Mouse (Mus musculus): ENCODE results near the gene Mbtps2. TPM values are rescaled to one million over a fixed set of nuclear protein-coding genes. Genes with fewer than 3 reads are reported as not detected.
A peak's percentile ranks its signal among the peaks of the same experiment; 100 is the strongest.

The Mbtps2 gene
- polyA plus RNA-seq (2015; fragmentation: Nextera tagmentation; extraction: Ambion mirVana) = 27.5 and 28.2 TPM in 2 replicates

GRCm38 (mm10) chrX:157598186-157598996, at the start of gene Mbtps2:
Gene Mbtps2 (minus strand): TSS chrX:157598715.
- peak within 1 kb of the TSS; percentile 74 for H3K9ac ChIP-seq
- H3K4me3 ChIP-seq = peak within 1 kb of the TSS; percentile 61
- peak within 1 kb of the TSS; percentile 90 for H3K27ac ChIP-seq (replicated peaks)
- H3K36me3 ChIP-seq = no peaks in the 10 kb centered on the region
- H3K9me3 ChIP-seq = no peaks in the 10 kb centered on the region
- H3K4me1 ChIP-seq (replicated peaks) = peaks cover 12% of the 10 kb centered on the region
- H3K27me3 ChIP-seq = no peaks in the 10 kb centered on the region
- peak; percentile 86 for ATAC-seq (ENCODE audit: low FRiP score, low read depth)
- WGBS = 16% methylated on average over 64 of the region's 74 CpGs
- H3K4me2 ChIP-seq = peak within 1 kb of the TSS; percentile 53

DNA sequence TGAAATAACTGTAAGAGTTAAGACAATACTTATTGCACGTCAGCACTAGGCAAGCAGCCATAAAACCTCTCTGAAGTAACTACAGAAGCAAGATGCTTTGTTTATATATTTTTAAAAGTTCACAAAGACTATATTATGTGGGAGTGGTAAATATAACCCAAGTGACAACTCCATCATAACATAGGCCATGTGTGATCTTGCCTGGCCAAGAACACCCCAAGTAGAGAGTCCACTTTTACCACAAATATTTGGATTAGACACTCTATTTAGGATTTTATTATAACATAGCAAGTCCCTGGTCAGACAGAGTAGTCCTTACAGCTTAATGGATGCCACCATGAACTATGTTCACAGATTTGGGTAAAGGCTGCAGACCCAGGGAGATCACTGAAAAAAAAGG, 47.9 kb upstream of the Mbtps2 start:
- H3K4me1 ChIP-seq (replicated peaks) = no peaks in the 10 kb centered on the region
- no peak overlapping the region for H3K27ac ChIP-seq (replicated peaks)
- H3K9ac ChIP-seq = no peak overlapping the region
- no peak for ATAC-seq (ENCODE audit: low FRiP score, low read depth)
- no peak overlapping the region for H3K4me3 ChIP-seq
- 74% methylated on average over 1 of the region's 1 CpGs for WGBS
- no peak overlapping the region for H3K4me2 ChIP-seq
- H3K27me3 ChIP-seq = no peaks in the 10 kb centered on the region
- H3K36me3 ChIP-seq = no peaks in the 10 kb centered on the region
- no peaks in the 10 kb centered on the region for H3K9me3 ChIP-seq

GRCm38 (mm10) chrX:157644700-157645099, 46.2 kb upstream of the Mbtps2 start:
- Histone ChIP-seq H3K4me2 (no peak overlapping the region), H3K9ac (no peak overlapping the region), H3K27ac (replicated peaks) (no peak overlapping the region), H3K9me3 (no peaks in the 10 kb centered on the region), H3K36me3 (no peaks in the 10 kb centered on the region), H3K4me3 (no peak overlapping the region), H3K27me3 (no peaks in the 10 kb centered on the region), H3K4me1 (replicated peaks) (no peaks in the 10 kb centered on the region)
- WGBS = 76% methylated on average over 4 of the region's 4 CpGs
- no peak for ATAC-seq (ENCODE audit: low FRiP score, low read depth)

- Histone ChIP-seq H3K27ac (replicated peaks) (no peak overlapping the region), H3K9me3 (no peaks in the 10 kb centered on the region), H3K36me3 (no peaks in the 10 kb centered on the region), H3K9ac (no peak overlapping the region), H3K27me3 (no peaks in the 10 kb centered on the region), H3K4me1 (replicated peaks) (no peaks in the 10 kb centered on the region), H3K4me2 (no peak overlapping the region), H3K4me3 (no peak overlapping the region)
- 36% methylated on average over 3 of the region's 3 CpGs for WGBS
- no peak for ATAC-seq (ENCODE audit: low FRiP score, low read depth)
These were observed 45.8 kb upstream of the Mbtps2 start for GRCm38 (mm10) chrX:157644300-157644699.

DNA sequence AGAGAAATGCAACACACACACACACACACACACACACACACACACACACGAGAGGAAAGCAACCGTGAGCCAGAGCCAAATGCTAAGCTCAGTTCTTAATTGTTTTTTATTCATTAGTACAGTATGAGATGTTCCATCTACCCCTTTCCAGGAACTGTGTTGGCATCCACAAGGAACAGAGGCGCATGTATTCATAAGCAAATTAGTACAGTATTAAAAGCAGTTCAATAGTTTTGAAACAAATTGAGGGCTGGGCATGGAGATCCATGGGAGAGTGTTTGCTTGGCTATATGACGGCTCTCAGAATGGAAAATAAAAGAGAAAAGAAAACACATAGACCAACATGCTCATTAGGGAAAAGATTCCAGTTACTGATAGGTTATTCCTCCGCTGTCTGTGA, 44.3 kb upstream of the Mbtps2 start:
- H3K27ac ChIP-seq (replicated peaks) = no peak overlapping the region
- H3K9ac ChIP-seq = no peak overlapping the region
- no peak for ATAC-seq (ENCODE audit: low FRiP score, low read depth)
- no peaks in the 10 kb centered on the region for H3K9me3 ChIP-seq
- H3K4me1 ChIP-seq (replicated peaks) = no peaks in the 10 kb centered on the region
- 76% methylated on average over 5 of the region's 5 CpGs for WGBS
- H3K4me3 ChIP-seq = no peak overlapping the region
- H3K4me2 ChIP-seq = no peak overlapping the region
- no peaks in the 10 kb centered on the region for H3K36me3 ChIP-seq
- H3K27me3 ChIP-seq = no peaks in the 10 kb centered on the region

- no peak for ATAC-seq (ENCODE audit: low FRiP score, low read depth)
- Histone ChIP-seq H3K4me1 (replicated peaks) (no peaks in the 10 kb centered on the region), H3K27ac (replicated peaks) (no peak overlapping the region), H3K4me2 (no peak overlapping the region), H3K9ac (no peak overlapping the region), H3K27me3 (no peaks in the 10 kb centered on the region), H3K4me3 (no peak overlapping the region), H3K9me3 (no peaks in the 10 kb centered on the region), H3K36me3 (no peaks in the 10 kb centered on the region)
- 83% methylated on average over 1 of the region's 1 CpGs for WGBS
These were observed 38.7 kb upstream of the Mbtps2 start for GRCm38 (mm10) chrX:157637253-157637652.

- 51% methylated on average over 3 of the region's 3 CpGs for WGBS
- H3K36me3 ChIP-seq = no peaks in the 10 kb centered on the region
- no peaks in the 10 kb centered on the region for H3K4me1 ChIP-seq (replicated peaks)
- no peaks in the 10 kb centered on the region for H3K27me3 ChIP-seq
- no peak overlapping the region for H3K4me3 ChIP-seq
- H3K9me3 ChIP-seq = no peaks in the 10 kb centered on the region
- H3K4me2 ChIP-seq = no peak overlapping the region
- no peak for ATAC-seq (ENCODE audit: low FRiP score, low read depth)
- no peak overlapping the region for H3K9ac ChIP-seq
- H3K27ac ChIP-seq (replicated peaks) = no peak overlapping the region
These were observed 35.3 kb upstream of the Mbtps2 start for GRCm38 (mm10) chrX:157633676-157634414.

DNA sequence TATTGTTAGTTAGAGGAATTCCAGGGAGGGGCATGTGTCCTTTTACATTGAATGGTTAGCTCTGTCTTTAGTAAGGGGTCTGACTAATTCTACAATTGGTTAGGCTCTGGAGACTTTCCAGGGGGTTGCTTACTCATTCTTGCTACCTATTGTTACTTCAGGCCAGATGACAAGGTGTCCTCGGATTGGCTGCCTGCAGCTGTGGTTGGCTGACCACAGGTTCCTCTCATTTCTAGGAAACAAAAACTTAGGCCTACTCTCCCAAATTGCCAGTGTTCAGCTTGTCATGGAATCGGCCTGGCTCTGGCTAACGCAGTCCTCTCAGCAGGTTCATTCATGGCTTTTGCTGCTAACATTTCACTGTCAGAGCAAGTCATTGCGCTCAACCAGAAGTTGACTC, 31.8 kb upstream of the Mbtps2 start:
- Histone ChIP-seq H3K9me3 (no peaks in the 10 kb centered on the region), H3K27me3 (no peaks in the 10 kb centered on the region), H3K4me2 (no peak overlapping the region), H3K9ac (no peak overlapping the region), H3K4me1 (replicated peaks) (no peaks in the 10 kb centered on the region), H3K36me3 (no peaks in the 10 kb centered on the region), H3K27ac (replicated peaks) (no peak overlapping the region), H3K4me3 (no peak overlapping the region)
- WGBS = 62% methylated on average over 4 of the region's 4 CpGs
- ATAC-seq (ENCODE audit: low FRiP score, low read depth) = no peak

DNA sequence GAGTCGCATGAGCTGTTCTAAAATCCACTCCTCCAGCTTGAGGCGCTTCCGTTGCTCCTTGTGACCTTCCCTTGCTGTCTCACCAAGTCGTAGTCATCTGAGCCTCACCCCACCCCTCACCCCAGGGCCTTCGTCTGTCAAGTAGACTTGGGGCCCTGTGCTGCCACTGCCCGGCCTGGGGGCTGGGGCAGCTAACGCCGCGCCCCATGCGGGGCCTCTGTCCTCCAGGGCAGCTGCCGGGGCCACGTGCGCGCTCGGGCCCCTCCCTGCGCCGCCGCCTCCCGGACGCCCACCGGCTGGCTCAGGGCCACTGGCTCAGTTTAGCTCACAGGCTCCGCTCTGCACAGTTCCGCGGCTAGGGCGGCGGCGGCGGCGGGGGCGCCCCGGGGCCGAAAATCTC, 14.4 kb upstream of the Mbtps2 start:
- no peaks in the 10 kb centered on the region for H3K27me3 ChIP-seq
- no peak overlapping the region for H3K9ac ChIP-seq
- H3K4me2 ChIP-seq = peak overlapping the region; percentile 50
- H3K36me3 ChIP-seq = no peaks in the 10 kb centered on the region
- no peaks in the 10 kb centered on the region for H3K4me1 ChIP-seq (replicated peaks)
- H3K9me3 ChIP-seq = no peaks in the 10 kb centered on the region
- no peak overlapping the region for H3K27ac ChIP-seq (replicated peaks)
- WGBS = 21% methylated on average over 30 of the region's 32 CpGs
- H3K4me3 ChIP-seq = peak overlapping the region; percentile 18
- ATAC-seq (ENCODE audit: low FRiP score, low read depth) = no peak

- no peak overlapping the region for H3K4me3 ChIP-seq
- 0 out of 2 replicates have a peak overlapping the region, but pooled peaks have one; percentile 11 for H3K27ac ChIP-seq (replicated peaks)
- peaks cover 11% of the 10 kb centered on the region for H3K4me1 ChIP-seq (replicated peaks)
- no peak overlapping the region for H3K9ac ChIP-seq
- 15% methylated on average over 3 of the region's 3 CpGs for WGBS
- no peaks in the 10 kb centered on the region for H3K9me3 ChIP-seq
- H3K27me3 ChIP-seq = no peaks in the 10 kb centered on the region
- no peak overlapping the region for H3K4me2 ChIP-seq
- no peaks in the 10 kb centered on the region for H3K36me3 ChIP-seq
- no peak for ATAC-seq (ENCODE audit: low FRiP score, low read depth)
These were observed 2.9 kb upstream of the Mbtps2 start for GRCm38 (mm10) chrX:157601450-157601849.

DNA sequence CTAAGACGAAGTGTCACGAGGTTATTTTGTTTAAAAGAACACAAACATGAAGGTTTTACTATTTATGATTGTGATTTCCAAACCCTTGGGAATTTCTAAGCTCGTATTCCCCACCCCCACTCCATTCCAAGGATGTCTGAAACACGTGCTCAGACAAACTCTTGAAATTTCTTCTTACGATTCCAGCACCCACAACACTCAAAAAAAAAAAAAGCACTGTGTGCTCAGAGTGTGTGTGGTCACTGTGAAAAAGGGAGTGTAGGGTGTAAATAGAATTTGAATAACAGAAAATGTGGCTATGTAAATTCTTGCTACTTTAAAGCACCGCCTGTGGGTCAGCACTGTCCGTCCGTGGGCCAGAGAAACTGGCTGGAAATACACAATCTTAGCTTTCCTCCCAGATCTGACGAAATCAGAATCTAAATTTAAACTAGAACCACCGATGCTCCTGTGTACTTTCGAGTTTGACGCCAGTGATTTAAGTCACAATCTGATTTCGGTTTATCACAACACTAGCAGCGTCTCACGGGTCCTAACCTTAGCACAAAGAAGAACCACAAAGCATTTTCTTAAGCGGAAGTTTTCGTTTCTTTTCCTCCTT, 830 bp downstream of the Mbtps2 start:
- 0 out of 2 replicates have a peak, but pooled peaks have one; percentile 2 for ATAC-seq (ENCODE audit: low FRiP score, low read depth)

DNA sequence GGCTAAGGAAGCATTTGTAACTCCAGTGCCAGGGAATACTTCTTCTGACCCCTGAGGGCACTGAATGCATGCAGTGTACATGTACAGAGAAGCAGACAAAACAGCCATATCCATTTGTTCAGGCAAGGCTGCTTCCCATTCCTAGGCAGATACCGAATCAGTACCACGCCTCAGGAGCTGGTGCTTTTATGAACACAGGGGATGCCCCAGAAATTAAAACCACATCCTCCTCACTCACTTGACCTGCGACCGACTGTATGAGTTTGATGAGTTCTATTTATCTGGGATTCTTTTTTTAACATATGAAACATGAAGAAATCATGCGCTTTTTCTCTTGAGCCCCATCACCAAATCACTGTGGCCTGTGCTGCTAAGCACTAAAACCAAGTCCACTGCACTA, 1.7 kb downstream of the Mbtps2 start:
- Histone ChIP-seq H3K27ac (replicated peaks) (no peak overlapping the region), H3K9ac (0 out of 2 replicates have a peak overlapping the region, but pooled peaks have one; percentile 74), H3K4me2 (peak overlapping the region; percentile 53), H3K27me3 (no peaks in the 10 kb centered on the region), H3K36me3 (no peaks in the 10 kb centered on the region), H3K9me3 (no peaks in the 10 kb centered on the region), H3K4me3 (0 out of 2 replicates have a peak overlapping the region, but pooled peaks have one; percentile 61), H3K4me1 (replicated peaks) (peaks cover 12% of the 10 kb centered on the region)
- WGBS = 84% methylated on average over 5 of the region's 5 CpGs
- ATAC-seq (ENCODE audit: low FRiP score, low read depth) = no peak

More for the DNA sequence above, 830 bp downstream of the Mbtps2 start:
- H3K27me3 ChIP-seq = no peaks in the 10 kb centered on the region
- peak overlapping the region; percentile 74 for H3K9ac ChIP-seq
- peak overlapping the region; percentile 53 for H3K4me2 ChIP-seq
- peaks cover 12% of the 10 kb centered on the region for H3K4me1 ChIP-seq (replicated peaks)
- peak overlapping the region; percentile 61 for H3K4me3 ChIP-seq
- H3K36me3 ChIP-seq = no peaks in the 10 kb centered on the region
- 20% methylated on average over 17 of the region's 17 CpGs for WGBS
- H3K27ac ChIP-seq (replicated peaks) = peak overlapping the region; percentile 90
- H3K9me3 ChIP-seq = no peaks in the 10 kb centered on the region

Measured in hindbrain, embryonic 15.5 days (tissue).